Mouse (Mus musculus): ENCODE results near the gene Rccd1. TPM values are rescaled to one million over a fixed set of nuclear protein-coding genes. Genes with fewer than 3 reads are reported as not detected.

Gene Rccd1
- polyA plus RNA-seq, 1 experiment from 2014 or later = 3.7 TPM

DNA sequence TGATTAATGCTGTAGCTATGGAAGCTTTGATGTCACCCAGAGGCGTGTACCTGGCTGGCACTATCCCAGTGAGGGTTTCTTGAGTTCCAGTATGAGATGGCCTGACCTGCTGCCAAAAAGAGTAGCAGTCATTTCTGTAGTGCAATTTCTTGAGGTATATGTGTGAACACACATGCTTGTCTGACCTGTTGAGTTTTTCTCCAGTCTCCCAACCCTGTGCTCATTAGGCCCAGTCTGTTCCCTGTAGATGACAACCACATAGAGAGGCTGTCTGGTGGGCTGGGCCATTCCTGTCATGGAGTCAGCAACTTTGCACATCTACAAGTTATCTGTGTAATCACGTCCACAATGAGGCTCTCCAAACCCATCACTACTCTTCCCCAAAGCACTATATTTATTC lies 8.5 kb downstream of the Rccd1 start:
- TF ChIP-seq EP300 (optimal IDR thresholded peaks at IDR 0.05) (no peak), CTCF (IDR thresholded peaks at IDR 0.05; ENCODE audit: low read depth) (no peak)
- peaks cover 16% of the 10 kb centered on the region for H3K36me3 ChIP-seq (ENCODE audit: control insufficient read depth, insufficient read depth, low read length)
- no peak overlapping the region for H3K27ac ChIP-seq (replicated peaks)
- no peaks in the 10 kb centered on the region for H3K4me1 ChIP-seq (replicated peaks; ENCODE audit: control insufficient read depth, insufficient read depth)
- H3K4me2 ChIP-seq (replicated peaks; ENCODE audit: low read depth) = no peak overlapping the region
- H3K9ac ChIP-seq (ENCODE audit: low read length) = no peak overlapping the region
- ATAC-seq (ENCODE audit: low FRiP score, low TSS enrichment) = no peak
- no peaks in the 10 kb centered on the region for H3K27me3 ChIP-seq (ENCODE audit: control insufficient read depth, insufficient read depth, low read length)
- no peak for DNase-seq (ENCODE audit: low spot score)
- no peaks in the 10 kb centered on the region for H3K9me3 ChIP-seq (ENCODE audit: control insufficient read depth, low read length)
- H3K4me3 ChIP-seq (ENCODE audit: low read depth, low read length) = no peak overlapping the region
- 73% methylated on average over 2 of the region's 2 CpGs for WGBS

GRCm38 (mm10) chr7:80310771-80311170 lies 13.5 kb downstream of the Rccd1 start:
- WGBS = 81% methylated on average over 7 of the region's 7 CpGs

DNA sequence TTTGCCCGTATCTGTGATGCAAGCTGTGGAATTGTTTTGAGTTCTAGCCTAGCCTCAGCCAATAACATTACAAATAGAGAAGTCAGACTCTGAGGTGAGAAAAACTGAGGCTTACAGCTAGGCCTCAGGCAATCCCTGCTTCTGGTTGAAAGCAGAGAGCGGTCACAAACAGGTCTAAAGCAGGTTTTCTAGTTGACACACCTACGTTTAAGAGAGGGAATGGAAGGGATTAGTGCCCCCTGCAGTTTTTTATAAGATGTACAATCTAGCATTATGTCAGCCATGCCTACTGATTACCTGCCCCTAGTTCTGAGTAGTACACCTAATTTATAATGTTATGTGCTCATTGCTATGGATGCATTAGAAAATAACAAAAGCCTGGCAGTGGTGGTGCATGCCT lies 16.5 kb downstream of the Rccd1 start:
- H3K9me3 ChIP-seq (ENCODE audit: control insufficient read depth, low read length) = no peaks in the 10 kb centered on the region
- TF ChIP-seq EP300 (optimal IDR thresholded peaks at IDR 0.05) (no peak), CTCF (IDR thresholded peaks at IDR 0.05; ENCODE audit: low read depth) (peak; percentile 49; the same call in 1 of the 2 replicates)
- H3K9ac ChIP-seq (ENCODE audit: low read length) = no peak overlapping the region
- no peak for DNase-seq (ENCODE audit: low spot score)
- no peak overlapping the region for H3K27ac ChIP-seq (replicated peaks)
- no peak overlapping the region for H3K4me2 ChIP-seq (replicated peaks; ENCODE audit: low read depth)
- no peaks in the 10 kb centered on the region for H3K4me1 ChIP-seq (replicated peaks; ENCODE audit: control insufficient read depth, insufficient read depth)
- H3K27me3 ChIP-seq (ENCODE audit: control insufficient read depth, insufficient read depth, low read length) = no peaks in the 10 kb centered on the region
- H3K36me3 ChIP-seq (ENCODE audit: control insufficient read depth, insufficient read depth, low read length) = 0 out of 2 replicates have a peak, but pooled peaks cover 10% of the 10 kb centered on the region
- ATAC-seq (ENCODE audit: low FRiP score, low TSS enrichment) = no peak
- no peak overlapping the region for H3K4me3 ChIP-seq (ENCODE audit: low read depth, low read length)
- 67% methylated on average over 3 of the region's 3 CpGs for WGBS

More at GRCm38 (mm10) chr7:80310771-80311170, 13.5 kb downstream of the Rccd1 start:
- H3K27ac ChIP-seq (replicated peaks) = no peak overlapping the region
- H3K4me1 ChIP-seq (replicated peaks; ENCODE audit: control insufficient read depth, insufficient read depth) = no peaks in the 10 kb centered on the region
- H3K9me3 ChIP-seq (ENCODE audit: control insufficient read depth, low read length) = no peaks in the 10 kb centered on the region
- TF ChIP-seq EP300 (optimal IDR thresholded peaks at IDR 0.05) (no peak), CTCF (IDR thresholded peaks at IDR 0.05; ENCODE audit: low read depth) (no peak)
- no peaks in the 10 kb centered on the region for H3K27me3 ChIP-seq (ENCODE audit: control insufficient read depth, insufficient read depth, low read length)
- H3K4me3 ChIP-seq (ENCODE audit: low read depth, low read length) = no peak overlapping the region
- ATAC-seq (ENCODE audit: low FRiP score, low TSS enrichment) (no peak), DNase-seq (ENCODE audit: low spot score) (no peak)
- no peak overlapping the region for H3K4me2 ChIP-seq (replicated peaks; ENCODE audit: low read depth)
- H3K9ac ChIP-seq (ENCODE audit: low read length) = no peak overlapping the region; the same call in 1 of the 2 replicates
- H3K36me3 ChIP-seq (ENCODE audit: control insufficient read depth, insufficient read depth, low read length) = peaks cover 18% of the 10 kb centered on the region

DNA sequence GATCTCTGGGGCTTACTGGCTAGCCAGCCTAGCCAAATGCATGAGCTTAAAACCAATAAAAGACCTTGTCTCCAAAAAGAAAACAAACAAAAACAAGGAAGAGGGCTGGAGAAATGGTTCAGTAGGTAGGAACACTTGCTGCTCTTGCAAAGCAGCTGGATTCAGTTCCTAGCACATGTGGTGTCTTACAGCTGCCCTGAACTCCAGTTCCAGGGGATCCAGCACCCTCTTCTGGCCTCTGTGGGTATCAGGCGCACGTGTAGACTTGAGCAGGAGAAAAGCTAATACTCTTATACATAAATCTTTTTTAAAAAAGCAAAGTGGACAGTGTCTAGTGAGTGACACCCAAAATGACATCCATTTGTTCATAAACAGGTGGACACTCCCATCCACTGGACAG lies 22.7 kb downstream of the Rccd1 start:
- no peak for ATAC-seq (ENCODE audit: low FRiP score, low TSS enrichment)
- H3K36me3 ChIP-seq (ENCODE audit: control insufficient read depth, insufficient read depth, low read length) = 0 out of 2 replicates have a peak, but pooled peaks cover 3% of the 10 kb centered on the region

DNA sequence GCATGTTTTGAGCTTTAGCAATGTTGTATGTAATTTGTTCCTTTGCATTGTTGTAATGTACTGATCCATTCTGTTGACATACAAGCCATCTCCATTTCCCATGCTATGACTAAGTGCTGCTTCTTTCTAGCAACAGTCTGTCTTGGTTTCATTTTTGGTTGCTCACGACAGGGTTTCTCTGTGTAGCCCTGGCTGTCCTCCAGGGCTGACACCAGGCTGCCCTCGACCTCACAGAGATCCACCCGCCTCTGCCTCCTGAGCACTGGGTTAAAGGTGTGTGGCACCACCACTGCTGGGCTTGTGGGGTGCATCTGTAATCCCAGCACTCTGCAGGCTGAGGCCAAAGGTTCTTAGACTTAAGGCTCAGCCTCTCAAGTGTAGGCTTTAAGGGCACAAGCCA lies 24.7 kb downstream of the Rccd1 start:
- Histone ChIP-seq H3K4me1 (replicated peaks; ENCODE audit: control insufficient read depth, insufficient read depth) (no peaks in the 10 kb centered on the region), H3K4me3 (ENCODE audit: low read depth, low read length) (no peak overlapping the region), H3K27ac (replicated peaks) (no peak overlapping the region), H3K9me3 (ENCODE audit: control insufficient read depth, low read length) (no peaks in the 10 kb centered on the region), H3K4me2 (replicated peaks; ENCODE audit: low read depth) (no peak overlapping the region), H3K36me3 (ENCODE audit: control insufficient read depth, insufficient read depth, low read length) (0 out of 2 replicates have a peak, but pooled peaks cover 3% of the 10 kb centered on the region), H3K27me3 (ENCODE audit: control insufficient read depth, insufficient read depth, low read length) (no peaks in the 10 kb centered on the region), H3K9ac (ENCODE audit: low read length) (no peak overlapping the region)
- no peak for ATAC-seq (ENCODE audit: low FRiP score, low TSS enrichment)
- WGBS = 76% methylated on average over 3 of the region's 3 CpGs
- no peak for DNase-seq (ENCODE audit: low spot score)
- TF ChIP-seq CTCF (IDR thresholded peaks at IDR 0.05; ENCODE audit: low read depth) (no peak), EP300 (optimal IDR thresholded peaks at IDR 0.05) (no peak)

More for the DNA sequence above, 22.7 kb downstream of the Rccd1 start:
- no peak overlapping the region for H3K9ac ChIP-seq (ENCODE audit: low read length)
- DNase-seq (ENCODE audit: low spot score) = no peak
- no peaks in the 10 kb centered on the region for H3K27me3 ChIP-seq (ENCODE audit: control insufficient read depth, insufficient read depth, low read length)
- no peak overlapping the region for H3K4me2 ChIP-seq (replicated peaks; ENCODE audit: low read depth)
- H3K9me3 ChIP-seq (ENCODE audit: control insufficient read depth, low read length) = no peaks in the 10 kb centered on the region
- no peak overlapping the region for H3K4me3 ChIP-seq (ENCODE audit: low read depth, low read length)
- TF ChIP-seq CTCF (IDR thresholded peaks at IDR 0.05; ENCODE audit: low read depth) (peak; percentile 43), EP300 (optimal IDR thresholded peaks at IDR 0.05) (no peak)
- WGBS = 81% methylated on average over 2 of the region's 2 CpGs
- no peak overlapping the region for H3K27ac ChIP-seq (replicated peaks)
- no peaks in the 10 kb centered on the region for H3K4me1 ChIP-seq (replicated peaks; ENCODE audit: control insufficient read depth, insufficient read depth)

DNA sequence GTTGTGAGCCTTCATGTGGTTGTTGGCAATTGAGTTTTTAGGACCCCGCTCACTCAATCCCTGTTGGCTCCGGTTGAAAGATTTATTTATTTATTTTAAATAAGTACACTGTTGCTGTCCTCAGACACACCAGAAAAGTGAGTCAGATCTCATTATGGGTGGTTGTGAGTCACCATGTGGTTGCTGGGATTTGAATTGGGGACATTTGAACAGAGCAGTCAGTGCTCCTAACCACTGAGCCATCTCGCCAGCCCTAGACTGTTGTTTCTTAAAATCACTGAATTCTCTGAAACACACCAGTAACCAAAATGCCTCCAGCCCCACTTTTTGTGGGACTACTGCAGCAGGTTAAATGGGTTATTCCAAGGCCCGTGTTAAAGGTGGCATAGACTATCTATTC lies 25.5 kb downstream of the Rccd1 start:
- TF ChIP-seq EP300 (optimal IDR thresholded peaks at IDR 0.05) (no peak), CTCF (IDR thresholded peaks at IDR 0.05; ENCODE audit: low read depth) (no peak)
- ATAC-seq (ENCODE audit: low FRiP score, low TSS enrichment) (no peak), DNase-seq (ENCODE audit: low spot score) (no peak)
- H3K27me3 ChIP-seq (ENCODE audit: control insufficient read depth, insufficient read depth, low read length) = no peaks in the 10 kb centered on the region
- H3K9me3 ChIP-seq (ENCODE audit: control insufficient read depth, low read length) = no peaks in the 10 kb centered on the region
- no peak overlapping the region for H3K4me3 ChIP-seq (ENCODE audit: low read depth, low read length)
- H3K4me1 ChIP-seq (replicated peaks; ENCODE audit: control insufficient read depth, insufficient read depth) = no peaks in the 10 kb centered on the region
- H3K36me3 ChIP-seq (ENCODE audit: control insufficient read depth, insufficient read depth, low read length) = 0 out of 2 replicates have a peak, but pooled peaks cover 3% of the 10 kb centered on the region
- H3K4me2 ChIP-seq (replicated peaks; ENCODE audit: low read depth) = no peak overlapping the region
- no peak overlapping the region for H3K9ac ChIP-seq (ENCODE audit: low read length)
- H3K27ac ChIP-seq (replicated peaks) = no peak overlapping the region
- WGBS = 85% methylated on average over 4 of the region's 4 CpGs
